Mouse (Mus musculus) heart, adult 2 months (tissue): ENCODE data around the gene Timeless.

Experiments used
- CTCF ChIP-seq: fragments of 200-600 bp; IDR thresholded peaks from 2 replicates; pipeline ENCODE4 v1.8.1; 2022; ENCODE audit warnings: antibody characterized with exemption, mild to moderate bottlenecking, moderate library complexity
- EP300 ChIP-seq: fragments of 200-500 bp; IDR thresholded peaks from 2 replicates; pipeline ENCODE4 v1.6.1; 2011; ENCODE audit warnings: low read depth, low read length, control low read depth; ENCODE audit not compliant: insufficient read depth
- POLR2A ChIP-seq: fragments of 200-500 bp; IDR thresholded peaks from 2 replicates; pipeline ENCODE4 v1.6.1; 2011; ENCODE audit warnings: mild to moderate bottlenecking, low read depth, low read length, control low read depth; ENCODE audit not compliant: insufficient read depth

DNA sequence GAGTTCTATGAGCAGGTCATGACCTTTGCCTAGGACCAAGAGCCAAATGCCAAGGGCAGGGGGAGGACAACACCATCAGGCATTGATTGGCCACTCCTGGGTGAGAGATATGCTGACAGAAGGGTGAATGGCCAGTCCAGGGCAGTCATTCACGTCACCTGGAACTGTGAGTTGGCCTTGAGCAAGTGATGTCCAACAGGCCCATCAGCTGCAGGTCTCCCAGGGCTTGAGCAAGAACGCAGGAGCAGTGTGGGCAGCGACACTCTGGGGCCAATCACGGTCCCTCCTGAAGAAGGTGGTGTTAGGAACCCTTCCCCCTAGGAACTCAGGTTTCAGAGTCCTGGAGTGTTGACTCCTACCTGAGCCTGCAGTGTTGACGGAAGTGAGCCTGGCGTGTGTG lies 30.0 kb upstream of the Timeless start:
- TF ChIP-seq EP300 (no peak), POLR2A (no peak), CTCF (no peak)
